Mouse (Mus musculus) gonadal fat pad, adult 2 months (tissue): ENCODE measurements around the gene Cs. TPM values are rescaled to one million over a fixed set of nuclear protein-coding genes. Genes with fewer than 3 reads are reported as not detected.
"Not testable (repeated sequence)": the region's sequence is repeated elsewhere in the genome, so short reads cannot be mapped to it uniquely, and the experiment has no call there.

Experiments used
- DNase-seq: peaks from one replicate; pipeline ENCODE4 v3.0.0-alpha.2; 2012; ENCODE audit warnings: low read depth
- polyA plus RNA-seq: library from polyadenylated mRNA; depleted of rRNA; stranded (reverse); fragments of >200 nt; gene quantifications from 2 replicates; pipeline ENCODE4 v1.2.3, GENCODE M21; 2012

Cs gene
- polyA plus RNA-seq, 1 experiment: 282 TPM

DNA sequence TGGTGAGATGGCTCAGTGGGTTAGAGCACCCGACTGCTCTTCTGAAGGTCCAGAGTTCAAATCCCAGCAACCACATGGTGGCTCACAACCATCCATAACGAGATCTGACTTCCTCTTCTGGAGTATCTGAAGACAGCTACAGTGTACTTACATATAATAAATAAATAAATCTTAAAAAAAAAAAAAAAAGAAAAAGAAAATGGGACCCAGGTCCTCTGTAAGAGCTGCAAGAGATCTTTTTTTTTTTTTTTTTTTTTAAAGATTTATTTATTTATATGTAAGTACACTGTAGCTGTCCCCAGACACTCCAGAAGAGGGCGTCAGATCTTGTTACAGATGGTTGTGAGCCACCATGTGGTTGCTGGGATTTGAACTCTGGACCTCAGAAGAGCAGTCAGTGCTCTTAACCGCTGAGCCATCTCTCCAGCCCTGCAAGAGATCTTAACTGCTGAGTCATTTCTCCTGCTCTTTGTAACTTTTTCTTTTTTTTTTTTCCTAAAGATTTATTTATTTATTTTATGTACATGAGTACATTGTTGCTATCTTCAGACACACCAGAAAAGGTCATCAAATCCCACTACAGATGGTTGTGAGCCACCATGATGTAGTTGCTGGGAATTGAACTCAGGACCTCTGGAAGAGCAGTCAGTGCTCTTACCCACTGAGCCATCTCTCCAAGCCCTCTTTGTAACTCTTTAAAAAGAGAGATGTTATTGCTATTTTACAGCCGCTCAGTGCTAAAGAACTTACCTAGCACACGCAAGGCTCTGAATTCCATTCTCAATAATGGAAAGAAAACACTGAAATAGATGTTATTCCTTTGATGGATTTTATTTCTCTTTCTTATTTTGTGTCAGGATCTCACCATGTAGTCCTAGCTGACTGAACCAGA, 4.9 kb upstream of the Cs start:
- DNase-seq: not testable (repeated sequence)

DNA sequence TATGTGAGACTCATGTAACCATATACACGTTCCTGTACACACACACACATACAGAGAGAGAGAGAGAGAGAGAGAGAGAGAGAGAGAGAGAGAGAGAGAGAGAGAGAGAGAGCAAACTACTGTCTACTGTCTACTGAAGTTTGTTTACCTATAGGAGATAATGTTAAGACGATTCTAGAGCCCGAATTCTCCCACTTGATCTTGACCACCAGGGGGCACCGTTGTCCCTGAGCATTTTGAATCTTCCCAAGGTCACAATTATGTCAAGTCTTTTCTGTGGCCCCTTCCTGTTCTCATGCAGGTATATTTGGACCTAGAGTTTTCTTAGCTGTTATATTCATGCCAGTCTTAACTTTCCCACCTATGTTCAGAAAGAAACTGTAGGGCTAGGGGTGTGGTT, 2.0 kb upstream of the Cs start:
- no peak for DNase-seq

DNA sequence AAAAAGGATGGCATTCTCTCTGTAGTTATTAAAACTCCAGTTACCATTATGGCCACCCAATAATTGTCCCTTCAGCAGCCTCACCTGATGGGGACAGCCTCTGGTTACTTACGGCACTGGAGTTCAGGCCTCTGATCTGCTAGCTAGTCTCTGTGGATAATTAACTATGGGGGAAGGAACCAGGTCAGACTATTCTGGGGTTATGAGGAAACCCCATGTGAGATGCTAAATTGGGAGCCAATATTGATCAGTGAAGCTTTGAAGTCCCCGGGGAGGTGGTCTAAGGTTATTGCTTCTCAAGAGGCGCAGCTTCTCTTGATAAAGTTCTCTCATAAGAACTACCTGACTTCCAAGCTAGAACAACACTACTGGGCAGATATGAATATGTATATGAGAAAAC, 1.3 kb upstream of the Cs start:
- no peak for DNase-seq

DNA sequence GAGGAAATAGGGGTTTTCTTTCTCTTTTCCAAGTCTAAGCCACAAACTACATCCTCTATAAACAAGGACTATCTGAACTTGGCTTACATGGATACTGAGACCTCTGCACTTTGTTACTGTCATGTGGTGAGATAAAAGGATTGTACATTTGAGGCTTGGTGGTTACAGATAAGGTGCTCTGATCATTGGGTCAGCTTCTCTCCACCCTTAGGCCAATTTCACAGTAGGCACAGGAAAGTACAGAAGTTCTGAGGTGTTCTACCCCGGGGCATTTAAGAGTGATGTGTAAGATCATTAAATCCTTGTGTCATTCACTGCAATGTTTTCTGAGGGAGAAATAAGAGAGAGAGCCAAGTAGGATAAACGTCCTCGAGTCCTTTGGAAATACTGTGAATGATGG, 937 bp upstream of the Cs start:
- no peak for DNase-seq

DNA sequence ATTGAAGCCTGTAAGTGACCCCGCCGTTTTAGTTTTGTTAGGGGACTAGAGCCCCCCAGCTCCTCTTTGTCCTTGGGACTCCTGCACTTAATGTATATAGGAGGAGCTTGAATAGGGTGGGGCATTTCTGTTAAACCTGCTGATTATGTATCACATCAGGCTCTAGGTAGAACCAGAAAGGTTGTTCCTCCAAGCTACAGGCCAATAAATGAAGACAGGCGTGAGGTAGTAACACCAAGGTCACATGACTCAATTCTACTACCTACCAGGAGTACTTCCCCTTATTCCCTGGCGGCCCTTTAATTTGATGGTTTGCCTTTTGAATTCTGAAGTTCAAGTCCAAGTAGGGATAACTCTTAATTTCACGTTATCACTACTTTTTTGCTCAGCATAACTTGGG, 881 bp downstream of the Cs start:
- no peak for DNase-seq

DNA sequence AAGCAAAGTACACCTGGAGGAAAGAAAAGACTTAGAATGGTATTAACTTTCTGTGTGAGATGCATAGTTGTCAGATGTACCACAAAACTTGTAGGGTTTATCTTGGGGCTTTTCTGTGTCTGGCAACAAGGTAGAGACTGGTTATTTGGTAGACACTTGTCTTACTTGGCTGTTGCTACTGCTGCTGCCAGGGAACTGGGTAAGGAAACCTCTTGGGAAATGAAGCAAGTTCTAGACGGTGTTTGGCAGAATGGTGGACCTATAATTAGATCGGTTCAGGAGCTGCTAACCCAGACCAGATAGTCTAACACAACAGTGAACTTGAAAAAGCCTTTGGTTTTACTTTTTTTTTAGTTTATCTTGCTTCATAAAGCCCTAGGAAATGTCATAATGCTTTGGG, 1.4 kb downstream of the Cs start:
- DNase-seq: no peak

DNA sequence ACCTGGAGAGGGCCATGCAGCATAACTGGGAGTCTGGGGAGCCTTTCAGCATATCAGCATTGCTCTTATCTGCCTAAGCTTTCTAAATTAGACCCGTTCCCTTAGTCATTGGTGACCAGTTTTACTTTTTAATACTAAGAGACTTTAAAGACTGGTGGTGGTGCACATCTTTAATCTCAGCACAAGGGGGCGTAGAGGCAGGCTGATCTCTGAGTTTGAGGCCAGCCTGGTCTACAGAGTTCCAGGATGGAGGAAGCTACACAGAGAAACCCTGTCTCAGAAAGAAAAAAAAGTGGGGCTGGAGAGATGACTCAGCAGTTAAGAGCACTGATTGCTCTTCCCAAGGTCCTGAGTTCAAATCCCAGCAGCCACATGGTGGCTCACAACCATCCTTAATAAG, 2.7 kb downstream of the Cs start:
- DNase-seq: no peak

DNA sequence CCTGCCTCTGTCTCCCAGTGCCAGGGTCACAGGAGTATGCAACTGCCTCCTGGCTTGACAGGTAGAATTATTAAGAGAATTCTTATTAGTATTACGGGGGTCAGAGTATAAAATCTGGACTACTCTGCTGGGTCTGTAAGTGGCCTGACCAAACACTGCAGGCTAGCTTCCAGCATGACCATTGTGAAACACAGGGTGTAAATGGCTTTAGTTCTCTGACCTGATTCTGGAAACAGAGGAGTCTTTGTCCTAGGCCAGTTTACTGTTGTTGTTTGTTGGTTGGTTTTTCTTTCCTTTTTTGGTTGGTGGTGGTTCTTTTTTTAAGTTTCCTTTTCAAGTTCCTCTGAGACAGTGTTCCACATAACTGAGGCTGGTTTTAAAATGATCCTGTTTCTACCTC, 5.9 kb downstream of the Cs start:
- DNase-seq: no peak

DNA sequence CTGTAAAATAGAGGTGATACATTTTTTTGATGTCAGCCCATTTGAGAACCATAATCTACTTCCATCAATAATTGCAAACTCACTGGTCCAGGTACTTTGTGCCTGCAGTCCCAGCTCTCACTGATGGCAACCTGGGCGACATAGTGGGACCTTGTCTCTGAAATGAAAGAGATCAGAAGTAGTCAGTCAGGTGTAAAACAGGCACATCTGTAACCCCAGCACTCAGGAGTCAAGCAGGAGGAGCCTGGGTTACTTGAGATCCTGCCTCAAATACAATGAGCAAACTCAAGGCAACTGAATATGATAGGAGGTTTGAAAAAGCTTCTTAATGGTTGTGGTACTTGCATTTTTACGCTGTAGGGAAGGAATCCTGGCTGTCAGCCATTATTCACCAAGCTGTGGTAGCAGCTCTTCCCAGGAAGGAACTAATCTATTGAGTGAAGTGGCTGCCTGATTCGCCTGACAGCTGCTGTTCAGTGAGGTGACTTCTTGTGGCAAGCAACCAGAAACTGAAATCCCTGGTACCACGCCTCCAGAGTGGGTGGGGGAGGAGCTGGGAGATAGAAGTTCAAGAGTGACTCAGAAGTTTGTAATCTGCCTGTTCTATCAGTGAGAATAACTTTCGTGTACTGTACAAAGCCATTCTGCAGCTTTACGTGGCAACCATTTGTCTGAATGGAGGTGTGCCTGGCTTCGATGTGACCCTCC, 7.2 kb downstream of the Cs start:
- DNase-seq: no peak

DNA sequence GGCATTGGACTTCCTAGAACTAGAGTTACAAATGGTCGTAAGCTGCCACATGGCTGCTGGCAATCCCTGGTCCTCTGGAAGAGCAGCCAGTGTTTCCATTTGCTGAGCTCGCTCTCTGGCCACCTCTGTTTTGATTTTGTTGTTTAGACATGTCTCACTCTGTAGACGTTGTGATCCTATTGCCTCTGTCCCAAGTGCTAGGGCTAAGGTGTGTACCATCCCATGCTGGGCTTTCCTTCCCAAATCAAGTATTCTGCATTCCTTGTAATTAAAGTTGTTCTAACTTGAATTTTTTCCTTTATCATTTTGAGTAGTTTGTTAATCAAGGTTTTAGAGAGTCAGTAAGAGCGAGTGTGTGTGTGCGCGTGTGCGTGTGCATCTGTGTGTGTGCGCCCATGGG, 10.0 kb downstream of the Cs start:
- DNase-seq: no peak

DNA sequence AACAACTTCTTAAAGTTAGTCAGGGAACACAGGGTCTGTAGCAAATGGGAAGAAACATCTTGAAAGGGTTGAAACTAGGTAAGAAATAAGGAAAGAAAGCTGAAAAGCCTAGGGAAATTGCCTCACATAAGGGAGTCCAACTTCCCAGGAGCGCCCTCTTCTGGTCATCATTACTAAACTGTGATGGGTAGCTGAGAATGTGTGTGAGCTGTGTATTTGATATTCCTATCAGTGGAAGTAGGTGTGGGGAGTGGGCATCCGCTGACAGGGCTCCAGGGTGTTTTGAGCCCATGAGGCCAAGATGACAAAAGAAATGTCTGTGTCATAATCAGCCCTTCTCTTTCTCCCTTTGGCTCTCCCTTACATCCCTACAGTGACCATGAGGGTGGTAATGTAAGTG, 21.3 kb downstream of the Cs start:
- DNase-seq: no peak

DNA sequence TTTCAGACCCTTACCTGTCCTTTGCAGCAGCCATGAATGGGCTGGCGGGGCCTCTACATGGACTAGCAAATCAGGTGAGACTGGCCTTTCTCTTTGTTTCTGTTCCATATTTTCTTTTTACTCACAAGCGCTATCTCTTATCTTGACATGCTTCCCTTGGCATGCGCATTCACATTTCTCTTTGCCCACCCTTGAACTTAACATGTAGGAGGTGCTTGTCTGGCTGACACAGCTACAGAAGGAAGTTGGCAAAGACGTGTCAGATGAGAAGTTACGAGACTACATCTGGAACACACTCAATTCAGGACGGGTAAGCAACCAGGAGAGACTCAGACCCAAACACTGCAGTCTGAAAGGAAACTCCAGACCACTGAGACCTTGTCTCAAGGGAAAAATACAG, 21.7 kb downstream of the Cs start:
- DNase-seq: no peak

DNA sequence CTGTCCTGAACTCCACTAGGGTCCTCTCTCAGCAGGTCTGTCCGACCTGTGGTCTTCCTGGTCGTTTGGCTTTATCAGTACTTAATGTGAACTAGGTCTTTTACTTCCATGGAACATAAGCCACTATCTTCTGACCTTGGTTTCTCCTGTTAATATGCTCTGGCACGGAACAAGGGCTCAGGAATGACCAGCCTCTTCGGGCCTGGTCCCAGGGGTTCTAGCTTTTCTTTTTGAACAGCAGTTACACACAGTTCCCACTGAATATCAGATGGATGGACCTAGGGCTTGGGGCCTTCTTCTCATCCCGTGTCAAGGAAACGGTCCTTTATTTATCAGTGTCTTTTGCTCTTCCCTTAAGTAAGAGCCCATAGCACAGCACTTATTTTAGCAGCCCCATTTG, 24.3 kb downstream of the Cs start:
- no peak for DNase-seq

DNA sequence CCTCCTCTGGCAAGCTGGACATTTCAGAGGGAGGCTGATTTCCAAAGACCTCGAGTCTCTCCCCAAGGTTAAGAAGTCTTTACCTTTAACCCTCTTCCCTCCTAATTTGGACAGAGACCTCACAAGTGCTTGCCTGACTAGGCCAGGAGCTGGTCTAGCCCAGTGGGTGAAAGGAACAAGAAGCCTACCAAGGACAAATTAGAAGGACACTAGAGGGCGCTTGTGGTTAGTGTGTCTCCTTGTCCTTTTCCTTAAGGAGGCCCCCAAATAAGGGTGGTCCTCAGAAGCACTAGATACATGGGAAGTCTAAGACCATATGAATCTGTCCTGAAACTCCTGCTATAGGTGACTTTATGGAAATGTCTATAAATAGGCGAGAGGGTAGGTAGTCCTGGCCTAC, 25.0 kb downstream of the Cs start:
- DNase-seq: no peak

DNA sequence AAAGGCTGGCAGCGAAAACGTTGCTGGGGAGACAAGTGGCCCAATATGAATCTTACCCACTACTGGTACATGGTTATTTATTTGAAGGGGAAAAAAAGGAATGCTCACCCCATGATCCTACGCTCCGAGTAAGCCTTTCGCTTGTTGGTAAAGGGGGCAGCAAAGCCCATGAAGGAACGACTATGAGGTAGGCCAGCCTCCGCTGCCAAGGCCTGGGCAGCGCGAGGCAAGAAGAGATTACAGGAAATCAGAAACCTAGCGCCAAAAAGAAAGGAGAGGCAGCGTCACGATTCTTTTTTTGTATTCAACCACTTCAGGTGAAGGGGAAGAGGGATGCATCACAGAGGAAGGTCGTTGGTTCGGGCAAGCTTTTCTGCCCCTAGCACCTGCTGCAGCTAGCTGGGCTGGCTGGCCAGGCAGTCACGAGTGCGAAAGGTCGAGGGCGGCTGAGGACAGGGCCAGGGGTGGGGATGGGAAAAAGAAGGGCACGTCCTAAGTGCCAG, 30.4 kb downstream of the Cs start:
- no peak for DNase-seq

DNA sequence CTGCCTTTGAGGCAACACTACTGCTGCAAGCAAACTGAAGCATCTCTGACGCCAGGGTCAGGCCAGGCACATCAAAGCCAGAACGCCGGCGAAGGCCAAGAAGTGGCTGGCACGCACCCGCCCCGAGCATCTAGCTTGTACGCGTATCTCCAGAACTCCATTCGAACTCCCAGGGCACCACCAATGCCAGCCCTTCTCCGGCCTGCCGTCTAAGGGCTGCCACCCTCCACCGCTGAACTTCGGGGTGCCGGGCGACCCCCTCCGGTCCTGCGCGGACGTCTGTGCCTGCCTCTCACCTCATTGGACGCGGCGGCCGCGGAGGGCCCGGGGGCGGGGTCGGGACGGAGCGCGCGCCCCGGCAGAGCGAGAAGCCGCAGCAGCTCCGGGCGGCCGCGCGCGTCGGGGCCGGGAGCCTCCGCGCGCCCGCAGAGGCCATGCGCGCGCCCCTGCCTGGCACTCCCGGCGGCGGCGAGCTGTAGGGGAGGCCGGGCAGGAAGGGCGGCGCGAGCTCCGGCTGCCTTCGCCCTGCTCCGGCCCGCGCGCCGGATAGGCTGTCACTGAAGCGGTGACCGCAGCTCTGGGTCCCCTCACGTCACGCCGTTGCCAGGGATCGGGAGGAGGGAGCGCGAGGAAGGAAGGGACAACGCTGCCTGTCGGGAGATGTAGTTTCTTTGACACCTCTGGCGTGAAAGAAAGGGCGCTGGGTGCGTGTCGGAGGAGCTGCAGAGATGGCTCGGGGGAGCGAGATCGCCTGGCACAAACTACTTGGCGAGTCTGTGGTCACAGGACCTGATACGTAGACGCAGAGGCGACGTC, 31.1 kb downstream of the Cs start, which contains the start of gene Coq10a:
Coq10a (minus strand) TSS at position 596 of the 816 bp plus-strand sequence.
- peak; percentile 58 for DNase-seq

DNA sequence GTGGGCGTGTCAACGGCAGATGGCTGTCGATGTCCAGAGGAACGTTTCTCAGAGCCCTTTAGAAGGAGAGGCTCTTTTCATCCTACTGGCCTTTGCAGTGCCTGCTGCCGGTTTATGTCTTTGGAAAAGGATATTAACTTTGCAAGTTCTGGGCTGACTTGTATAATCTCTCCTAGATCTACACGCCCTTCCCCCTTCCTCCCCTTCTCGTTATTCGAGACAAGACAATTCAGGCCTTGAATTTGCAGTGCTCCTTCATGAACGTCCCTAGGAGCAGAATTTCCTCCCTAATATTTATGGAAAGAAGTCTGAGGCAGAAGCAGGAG, 31.6 kb downstream of the Cs start:
- no peak for DNase-seq

DNA sequence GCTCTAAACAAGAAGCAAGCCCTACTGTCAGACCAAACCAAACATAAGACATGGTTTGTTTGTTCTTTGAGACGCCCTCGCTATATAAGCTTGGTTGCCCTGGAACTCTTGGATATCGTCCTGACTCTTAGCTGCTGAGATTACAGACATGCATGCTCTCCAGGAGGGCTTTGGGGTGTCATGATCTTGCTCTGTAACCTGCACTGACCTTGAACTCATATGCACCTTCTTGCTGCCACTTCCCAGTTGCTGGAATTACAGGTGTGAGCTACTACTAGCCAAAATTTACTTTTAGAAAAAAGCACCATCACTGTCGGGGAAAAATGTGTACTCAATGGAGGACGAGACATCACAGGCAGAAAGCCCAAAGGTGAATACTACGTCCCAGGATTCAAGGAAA, 32.1 kb downstream of the Cs start:
- DNase-seq: no peak

DNA sequence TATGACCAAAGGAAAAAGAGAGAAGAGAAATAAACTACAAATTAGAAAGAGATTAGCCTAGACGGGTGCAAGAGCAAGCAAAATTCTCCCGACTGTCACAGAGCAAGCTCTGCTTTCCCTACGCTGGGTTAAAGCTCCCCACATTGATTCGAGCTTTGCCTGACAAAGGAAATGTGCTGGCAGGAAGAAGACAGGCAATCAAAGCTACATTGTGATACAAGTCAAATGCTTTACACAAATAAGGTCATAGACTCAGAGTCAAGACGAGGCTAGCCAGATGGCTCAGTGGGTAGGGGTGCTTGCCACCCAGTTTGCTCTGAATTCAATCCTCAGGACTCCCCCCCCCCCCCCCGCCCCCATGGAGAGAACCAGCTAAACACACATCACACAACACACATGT, 32.5 kb downstream of the Cs start:
- DNase-seq: no peak

DNA sequence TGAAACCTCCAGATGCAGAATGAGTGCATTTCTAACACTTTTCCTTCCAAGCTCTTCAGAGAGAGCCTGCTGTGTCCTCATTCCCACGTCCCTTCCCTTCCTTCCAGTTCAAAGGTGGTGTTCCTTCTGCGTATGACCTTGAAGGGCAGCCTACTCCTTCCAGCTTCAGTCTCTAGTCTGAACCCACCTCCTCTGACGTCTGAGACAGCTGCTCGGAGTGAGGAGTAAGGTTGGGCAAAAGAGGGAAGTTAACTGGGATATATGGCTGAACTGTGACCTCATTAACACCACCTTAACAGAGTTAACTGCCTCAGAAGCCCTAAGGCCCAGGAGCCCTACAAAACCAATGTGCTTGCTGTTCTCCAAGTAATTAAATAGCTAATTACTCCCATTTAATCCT, 33.1 kb downstream of the Cs start:
- DNase-seq: no peak

DNA sequence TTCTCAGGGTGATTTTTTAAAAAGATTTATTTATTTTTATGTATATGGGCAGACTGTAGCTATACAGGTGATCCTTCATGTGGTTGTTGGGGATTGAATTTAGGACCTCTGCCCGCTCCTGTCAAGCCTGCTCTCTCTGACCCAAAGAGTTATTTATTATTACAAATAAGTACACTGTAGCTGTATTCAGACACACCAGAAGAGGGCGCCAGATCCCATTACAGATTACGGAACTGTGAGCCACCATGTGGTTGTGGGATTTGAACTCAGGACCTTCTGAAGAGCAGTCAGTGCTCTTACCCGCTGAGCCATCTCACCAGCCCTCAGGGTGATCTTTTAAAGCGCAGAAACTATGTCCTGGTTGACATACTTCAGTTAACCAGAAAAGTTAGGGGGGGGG, 34.6 kb downstream of the Cs start:
- no peak for DNase-seq

DNA sequence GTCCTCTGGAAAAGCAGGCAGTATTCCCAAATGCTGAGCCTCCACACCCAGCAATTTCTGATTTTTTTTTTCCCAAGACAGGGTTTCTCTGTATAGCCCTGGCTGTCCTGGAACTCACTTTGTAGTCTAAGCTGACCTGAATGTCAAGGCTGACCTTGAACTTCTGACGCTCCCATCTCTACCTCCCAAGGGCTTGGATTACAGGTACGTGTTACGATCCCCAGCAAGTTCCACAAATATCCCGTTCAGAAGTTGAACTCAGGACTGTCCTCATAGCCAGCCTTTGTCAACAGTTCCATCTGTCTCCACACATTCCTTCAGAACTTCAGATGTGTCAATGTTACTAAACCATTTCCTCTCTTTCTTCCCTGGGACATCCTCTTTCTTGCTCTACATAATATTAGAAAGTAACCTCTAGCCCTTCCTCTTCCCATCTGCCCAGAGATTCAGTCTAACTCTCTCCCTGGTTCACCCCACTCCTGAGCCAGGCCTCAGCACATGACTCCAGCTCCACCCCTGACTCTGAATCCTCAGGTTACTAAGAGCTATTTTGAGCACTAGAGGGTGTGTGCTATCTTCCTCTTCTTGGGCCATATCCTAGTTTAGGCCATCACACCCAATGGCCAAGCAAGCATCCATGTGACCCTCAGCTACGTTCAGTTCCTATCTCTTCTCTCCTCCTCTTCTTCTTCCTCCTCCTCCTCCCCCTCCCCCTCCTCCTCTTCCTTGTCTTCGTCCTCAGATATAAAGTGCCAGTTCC, 35.6 kb downstream of the Cs start:
- DNase-seq: no peak
